Mouse (Mus musculus): Measurements from ENCODE around the gene Stox2. TPM values are rescaled to one million over a fixed set of nuclear protein-coding genes. Genes with fewer than 3 reads are reported as not detected.

Stox2 gene
- polyA plus RNA-seq, 1 experiment: 5.9 TPM

- no peak for DNase-seq (ENCODE audit: low spot score)
These were observed 37.1 kb downstream of the Stox2 start for GRCm38 (mm10) chr8:47409061-47409460.

- DNase-seq (ENCODE audit: low spot score): no peak
These were observed 41.3 kb downstream of the Stox2 start for GRCm38 (mm10) chr8:47404852-47405251.

GRCm38 (mm10) chr8:47392927-47393326 is 53.2 kb downstream of the Stox2 start:
- DNase-seq (ENCODE audit: low spot score): peak; percentile 52

GRCm38 (mm10) chr8:47392290-47392689 is 53.9 kb downstream of the Stox2 start:
- no peak for DNase-seq (ENCODE audit: low spot score)

GRCm38 (mm10) chr8:47391844-47392243 is 54.3 kb downstream of the Stox2 start:
- DNase-seq (ENCODE audit: low spot score): no peak

GRCm38 (mm10) chr8:47389430-47389829 is 56.7 kb downstream of the Stox2 start:
- no peak for DNase-seq (ENCODE audit: low spot score)

GRCm38 (mm10) chr8:47388171-47388570 is 58.0 kb downstream of the Stox2 start:
- no peak for DNase-seq (ENCODE audit: low spot score)

- no peak for DNase-seq (ENCODE audit: low spot score)
These were observed 60.4 kb downstream of the Stox2 start for GRCm38 (mm10) chr8:47385810-47386209.

- no peak for DNase-seq (ENCODE audit: low spot score)
These were observed 62.0 kb downstream of the Stox2 start for GRCm38 (mm10) chr8:47384151-47384550.

GRCm38 (mm10) chr8:47383632-47384031 is 62.5 kb downstream of the Stox2 start:
- DNase-seq (ENCODE audit: low spot score): no peak

GRCm38 (mm10) chr8:47381216-47381615 is 64.9 kb downstream of the Stox2 start:
- no peak for DNase-seq (ENCODE audit: low spot score)

GRCm38 (mm10) chr8:47380725-47381124 is 65.4 kb downstream of the Stox2 start:
- no peak for DNase-seq (ENCODE audit: low spot score)

GRCm38 (mm10) chr8:47380075-47380474 is 66.1 kb downstream of the Stox2 start:
- DNase-seq (ENCODE audit: low spot score): no peak

GRCm38 (mm10) chr8:47376651-47377050 is 69.5 kb downstream of the Stox2 start:
- no peak for DNase-seq (ENCODE audit: low spot score)

GRCm38 (mm10) chr8:47373757-47374156 is 72.4 kb downstream of the Stox2 start:
- no peak for DNase-seq (ENCODE audit: low spot score)

GRCm38 (mm10) chr8:47371539-47371938 is 74.6 kb downstream of the Stox2 start:
- DNase-seq (ENCODE audit: low spot score): no peak

GRCm38 (mm10) chr8:47371081-47371480 is 75.1 kb downstream of the Stox2 start:
- DNase-seq (ENCODE audit: low spot score): no peak

- peak; percentile 66 for DNase-seq (ENCODE audit: low spot score)
These were observed 75.6 kb downstream of the Stox2 start for GRCm38 (mm10) chr8:47370421-47371080.

GRCm38 (mm10) chr8:47369949-47370348 is 76.2 kb downstream of the Stox2 start:
- no peak for DNase-seq (ENCODE audit: low spot score)

GRCm38 (mm10) chr8:47369044-47369769 is 77.0 kb downstream of the Stox2 start:
- DNase-seq (ENCODE audit: low spot score): no peak

GRCm38 (mm10) chr8:47367029-47367428 is 79.1 kb downstream of the Stox2 start:
- no peak for DNase-seq (ENCODE audit: low spot score)

GRCm38 (mm10) chr8:47363271-47363670 is 82.9 kb downstream of the Stox2 start:
- no peak for DNase-seq (ENCODE audit: low spot score)

- DNase-seq (ENCODE audit: low spot score): no peak
These were observed 90.7 kb downstream of the Stox2 start for GRCm38 (mm10) chr8:47355340-47355906.

Data from urinary bladder, adult 2 months (tissue).